Mouse (Mus musculus) heart, postnatal 0 days (tissue): Measurements from ENCODE around the gene Ikzf2.

ENCODE experiments used
- CTCF ChIP-seq: IDR thresholded peaks from 2 replicates; pipeline ENCODE4 v1.5.1; 2016; ENCODE audit warnings: antibody characterized with exemption, control low read depth, low read depth
- EP300 ChIP-seq: IDR thresholded peaks from 2 replicates; pipeline ENCODE4 v1.6.1; 2016; ENCODE audit warnings: antibody characterized with exemption, low read depth

GRCm38 (mm10) chr1:69681003-69681402 is 6.0 kb downstream of the Ikzf2 start:
- TF ChIP-seq CTCF: no peak
- TF ChIP-seq EP300: no peak
